Mouse (Mus musculus): ENCODE measurements at regions not wholly inside any gene's neighbourhood (a gene's known extent, or its start where the extent isn't known, plus 50 kb on each side); places are given as distances from the start of the nearest gene placed in this dataset.
A peak's percentile ranks its signal among the peaks of the same experiment; 100 is the strongest.
"Not testable (repeated sequence)": the region's sequence is repeated elsewhere in the genome, so short reads cannot be mapped to it uniquely, and the experiment has no call there.

- Histone ChIP-seq H3K4me1 (ENCODE audit: insufficient read depth) (no peaks in the 10 kb centered on the region), H3K9me3 (ENCODE audit: low read depth, low read length) (no peaks in the 10 kb centered on the region), H3K4me3 (ENCODE audit: low read depth, low read length) (no peak overlapping the region), H3K27me3 (ENCODE audit: insufficient read depth, low read length) (no peaks in the 10 kb centered on the region), H3K9ac (no peak overlapping the region), H3K36me3 (ENCODE audit: insufficient read depth) (no peaks in the 10 kb centered on the region), H3K4me2 (no peak overlapping the region), H3K27ac (ENCODE audit: low read depth) (no peak overlapping the region)
- DNase-seq (peak; percentile 3), ATAC-seq (ENCODE audit: insufficient read depth) (no peak)
- 74% methylated on average over 6 of the region's 6 CpGs for WGBS
- peak; percentile 10; the same call in 1 of the 2 replicates for TF ChIP-seq CTCF (IDR thresholded peaks at IDR 0.05; ENCODE audit: low read depth)
Observed at GRCm38 (mm10) chr6:68370010-68370409, 834.4 kb upstream of the Tacstd2 start.

GRCm38 (mm10) chr6:68339846-68340245 lies 804.2 kb upstream of the Tacstd2 start:
- 78% methylated on average over 2 of the region's 2 CpGs for WGBS
- DNase-seq (no peak), ATAC-seq (ENCODE audit: insufficient read depth) (no peak)
- no peak overlapping the region for H3K4me2 ChIP-seq
- no peak overlapping the region for H3K27ac ChIP-seq (ENCODE audit: low read depth)
- no peaks in the 10 kb centered on the region for H3K36me3 ChIP-seq (ENCODE audit: insufficient read depth)
- H3K27me3 ChIP-seq (ENCODE audit: insufficient read depth, low read length) = no peaks in the 10 kb centered on the region
- H3K4me1 ChIP-seq (ENCODE audit: insufficient read depth) = no peaks in the 10 kb centered on the region
- TF ChIP-seq CTCF (IDR thresholded peaks at IDR 0.05; ENCODE audit: low read depth) = no peak
- H3K4me3 ChIP-seq (ENCODE audit: low read depth, low read length) = no peak overlapping the region
- no peak overlapping the region for H3K9ac ChIP-seq
- no peaks in the 10 kb centered on the region for H3K9me3 ChIP-seq (ENCODE audit: low read depth, low read length)

GRCm38 (mm10) chr6:68339205-68339604 lies 803.6 kb upstream of the Tacstd2 start:
- not testable (repeated sequence) for H3K36me3 ChIP-seq (ENCODE audit: insufficient read depth); DNase-seq

GRCm38 (mm10) chr6:68311409-68311808 lies 775.8 kb upstream of the Tacstd2 start:
- TF ChIP-seq CTCF (IDR thresholded peaks at IDR 0.05; ENCODE audit: low read depth) = no peak
- H3K27me3 ChIP-seq (ENCODE audit: insufficient read depth, low read length) = no peaks in the 10 kb centered on the region
- no peak overlapping the region for H3K27ac ChIP-seq (ENCODE audit: low read depth)
- no peaks in the 10 kb centered on the region for H3K36me3 ChIP-seq (ENCODE audit: insufficient read depth)
- H3K9ac ChIP-seq = no peak overlapping the region
- no peak overlapping the region for H3K4me2 ChIP-seq
- H3K4me3 ChIP-seq (ENCODE audit: low read depth, low read length) = no peak overlapping the region
- H3K9me3 ChIP-seq (ENCODE audit: low read depth, low read length) = no peaks in the 10 kb centered on the region
- H3K4me1 ChIP-seq (ENCODE audit: insufficient read depth) = no peaks in the 10 kb centered on the region
- no peak for DNase-seq
- ATAC-seq (ENCODE audit: insufficient read depth) = no peak

More at GRCm38 (mm10) chr6:68339205-68339604, 803.6 kb upstream of the Tacstd2 start:
- H3K9me3 ChIP-seq (ENCODE audit: low read depth, low read length); H3K4me1 ChIP-seq (ENCODE audit: insufficient read depth); ATAC-seq (ENCODE audit: insufficient read depth); H3K4me2 ChIP-seq; H3K9ac ChIP-seq; H3K4me3 ChIP-seq (ENCODE audit: low read depth, low read length); H3K27me3 ChIP-seq (ENCODE audit: insufficient read depth, low read length); H3K27ac ChIP-seq (ENCODE audit: low read depth): not testable (repeated sequence)

GRCm38 (mm10) chr6:68302133-68302532 lies 766.5 kb upstream of the Tacstd2 start:
- Histone ChIP-seq H3K27me3 (ENCODE audit: insufficient read depth, low read length) (no peaks in the 10 kb centered on the region), H3K4me3 (ENCODE audit: low read depth, low read length) (no peak overlapping the region), H3K4me1 (ENCODE audit: insufficient read depth) (no peaks in the 10 kb centered on the region), H3K36me3 (ENCODE audit: insufficient read depth) (no peaks in the 10 kb centered on the region), H3K9ac (no peak overlapping the region), H3K9me3 (ENCODE audit: low read depth, low read length) (no peaks in the 10 kb centered on the region), H3K4me2 (no peak overlapping the region), H3K27ac (ENCODE audit: low read depth) (no peak overlapping the region)
- no peak for DNase-seq
- 79% methylated on average over 1 of the region's 1 CpGs for WGBS
- TF ChIP-seq CTCF (IDR thresholded peaks at IDR 0.05; ENCODE audit: low read depth) = no peak
- no peak for ATAC-seq (ENCODE audit: insufficient read depth)

- Histone ChIP-seq H3K27ac (ENCODE audit: low read depth) (no peak overlapping the region), H3K4me3 (ENCODE audit: low read depth, low read length) (no peak overlapping the region), H3K9me3 (ENCODE audit: low read depth, low read length) (no peaks in the 10 kb centered on the region), H3K36me3 (ENCODE audit: insufficient read depth) (no peaks in the 10 kb centered on the region), H3K9ac (no peak overlapping the region), H3K4me2 (no peak overlapping the region), H3K4me1 (ENCODE audit: insufficient read depth) (no peaks in the 10 kb centered on the region), H3K27me3 (ENCODE audit: insufficient read depth, low read length) (no peaks in the 10 kb centered on the region)
- WGBS = 64% methylated on average over 2 of the region's 2 CpGs
- ATAC-seq (ENCODE audit: insufficient read depth) = no peak
- no peak for DNase-seq
- no peak for TF ChIP-seq CTCF (IDR thresholded peaks at IDR 0.05; ENCODE audit: low read depth)
Observed at GRCm38 (mm10) chr6:68256725-68257124, 721.1 kb upstream of the Tacstd2 start.

- no peak overlapping the region for H3K27ac ChIP-seq (ENCODE audit: low read depth)
- no peak for TF ChIP-seq CTCF (IDR thresholded peaks at IDR 0.05; ENCODE audit: low read depth)
- no peak for ATAC-seq (ENCODE audit: insufficient read depth)
Observed at GRCm38 (mm10) chr6:68256151-68256550, 720.6 kb upstream of the Tacstd2 start.

GRCm38 (mm10) chr6:68252730-68253129 lies 717.1 kb upstream of the Tacstd2 start:
- TF ChIP-seq CTCF (IDR thresholded peaks at IDR 0.05; ENCODE audit: low read depth) = no peak
- Histone ChIP-seq H3K4me1 (ENCODE audit: insufficient read depth) (no peaks in the 10 kb centered on the region), H3K36me3 (ENCODE audit: insufficient read depth) (no peaks in the 10 kb centered on the region), H3K9me3 (ENCODE audit: low read depth, low read length) (no peaks in the 10 kb centered on the region), H3K27ac (ENCODE audit: low read depth) (no peak overlapping the region), H3K4me3 (ENCODE audit: low read depth, low read length) (no peak overlapping the region), H3K27me3 (ENCODE audit: insufficient read depth, low read length) (no peaks in the 10 kb centered on the region), H3K9ac (no peak overlapping the region), H3K4me2 (no peak overlapping the region)
- ATAC-seq (ENCODE audit: insufficient read depth) = no peak
- DNase-seq = no peak

More at GRCm38 (mm10) chr6:68256151-68256550, 720.6 kb upstream of the Tacstd2 start:
- Histone ChIP-seq H3K9ac (no peak overlapping the region), H3K4me3 (ENCODE audit: low read depth, low read length) (no peak overlapping the region), H3K27me3 (ENCODE audit: insufficient read depth, low read length) (no peaks in the 10 kb centered on the region), H3K4me1 (ENCODE audit: insufficient read depth) (no peaks in the 10 kb centered on the region), H3K36me3 (ENCODE audit: insufficient read depth) (no peaks in the 10 kb centered on the region), H3K4me2 (no peak overlapping the region), H3K9me3 (ENCODE audit: low read depth, low read length) (no peaks in the 10 kb centered on the region)
- no peak for DNase-seq
- 98% methylated on average over 2 of the region's 2 CpGs for WGBS

- H3K9ac ChIP-seq; H3K27ac ChIP-seq (ENCODE audit: low read depth); H3K4me3 ChIP-seq (ENCODE audit: low read depth, low read length); H3K9me3 ChIP-seq (ENCODE audit: low read depth, low read length); ATAC-seq (ENCODE audit: insufficient read depth); DNase-seq; H3K36me3 ChIP-seq (ENCODE audit: insufficient read depth); H3K4me2 ChIP-seq; H3K27me3 ChIP-seq (ENCODE audit: insufficient read depth, low read length); H3K4me1 ChIP-seq (ENCODE audit: insufficient read depth): not testable (repeated sequence)
- no CpG with 5 or more reads among the region's 8 CpGs for WGBS
Observed at GRCm38 (mm10) chr6:68251320-68251719, 715.7 kb upstream of the Tacstd2 start.

GRCm38 (mm10) chr6:68250392-68250791 lies 714.8 kb upstream of the Tacstd2 start:
- ATAC-seq (ENCODE audit: insufficient read depth); H3K4me3 ChIP-seq (ENCODE audit: low read depth, low read length); H3K4me1 ChIP-seq (ENCODE audit: insufficient read depth); H3K9me3 ChIP-seq (ENCODE audit: low read depth, low read length); H3K36me3 ChIP-seq (ENCODE audit: insufficient read depth); DNase-seq; H3K4me2 ChIP-seq; H3K27ac ChIP-seq (ENCODE audit: low read depth); H3K27me3 ChIP-seq (ENCODE audit: insufficient read depth, low read length); H3K9ac ChIP-seq: not testable (repeated sequence)
- 82% methylated on average over 2 of the region's 2 CpGs for WGBS

GRCm38 (mm10) chr6:68249259-68249658 lies 713.7 kb upstream of the Tacstd2 start:
- not testable (repeated sequence) for H3K9me3 ChIP-seq (ENCODE audit: low read depth, low read length); ATAC-seq (ENCODE audit: insufficient read depth); H3K36me3 ChIP-seq (ENCODE audit: insufficient read depth); H3K9ac ChIP-seq; H3K4me3 ChIP-seq (ENCODE audit: low read depth, low read length); H3K27ac ChIP-seq (ENCODE audit: low read depth); H3K4me2 ChIP-seq; DNase-seq; H3K27me3 ChIP-seq (ENCODE audit: insufficient read depth, low read length); H3K4me1 ChIP-seq (ENCODE audit: insufficient read depth)
- 80% methylated on average over 7 of the region's 10 CpGs for WGBS
